Mouse (Mus musculus): ENCODE results near the gene Slc35f6. TPM values are rescaled to one million over a fixed set of nuclear protein-coding genes. Genes with fewer than 3 reads are reported as not detected.

The Slc35f6 gene
- polyA plus RNA-seq, 1 experiment = 33.1 TPM

- Histone ChIP-seq H3K4me3 (no peak overlapping the region), H3ac (ENCODE audit: control insufficient read depth, insufficient read length) (no peak overlapping the region), H3K36me3 (ENCODE audit: control insufficient read depth, insufficient read depth) (no peaks in the 10 kb centered on the region), H3K79me2 (ENCODE audit: control insufficient read depth, insufficient read depth) (no peaks in the 10 kb centered on the region), H3K27me3 (ENCODE audit: control insufficient read depth, insufficient read depth, insufficient read length) (peaks cover 54% of the 10 kb centered on the region), H3K4me2 (ENCODE audit: low read depth) (no peak overlapping the region)
- TF ChIP-seq USF1 (IDR thresholded peaks at IDR 0.05; ENCODE audit: low read depth) = no peak
- no peak for TF ChIP-seq MYOG (IDR thresholded peaks at IDR 0.05; ENCODE audit: control insufficient read depth in 1 of 3, insufficient read depth in 1 of 3, insufficient read length in 2 of 3, low read depth in 2 of 3)
- TF ChIP-seq TCF12 (IDR thresholded peaks at IDR 0.05; ENCODE audit: insufficient read depth, poor library complexity, severe bottlenecking) = no peak
- no peak for TF ChIP-seq POLR2A (IDR thresholded peaks at IDR 0.05; ENCODE audit: insufficient read length, low read depth)
- no peak for TF ChIP-seq POLR2AphosphoS2 (IDR thresholded peaks at IDR 0.05; ENCODE audit: insufficient read length, low read depth)
- no peak for TF ChIP-seq CEBPB (IDR thresholded peaks at IDR 0.05; ENCODE audit: insufficient read depth, poor library complexity, severe bottlenecking)
- no peak for TF ChIP-seq MAX (IDR thresholded peaks at IDR 0.05; ENCODE audit: low read depth)
- TF ChIP-seq REST (IDR thresholded peaks at IDR 0.05; ENCODE audit: insufficient read depth, insufficient read length) = no peak
- no peak for TF ChIP-seq TCF3 (IDR thresholded peaks at IDR 0.05; ENCODE audit: insufficient read length, low read depth)
- TF ChIP-seq E2F4 (IDR thresholded peaks at IDR 0.05; ENCODE audit: insufficient read depth) = no peak
- TF ChIP-seq MYOD1 (IDR thresholded peaks at IDR 0.05; ENCODE audit: control insufficient read depth in 1 of 3, insufficient read length in 2 of 3, low read depth in 2 of 3) = no peak
- TF ChIP-seq SRF (IDR thresholded peaks at IDR 0.05; ENCODE audit: control insufficient read depth, insufficient read length, low read depth) = no peak
Measured at GRCm38 (mm10) chr5:30624908-30625307, 22.8 kb upstream of the Slc35f6 start.

DNA sequence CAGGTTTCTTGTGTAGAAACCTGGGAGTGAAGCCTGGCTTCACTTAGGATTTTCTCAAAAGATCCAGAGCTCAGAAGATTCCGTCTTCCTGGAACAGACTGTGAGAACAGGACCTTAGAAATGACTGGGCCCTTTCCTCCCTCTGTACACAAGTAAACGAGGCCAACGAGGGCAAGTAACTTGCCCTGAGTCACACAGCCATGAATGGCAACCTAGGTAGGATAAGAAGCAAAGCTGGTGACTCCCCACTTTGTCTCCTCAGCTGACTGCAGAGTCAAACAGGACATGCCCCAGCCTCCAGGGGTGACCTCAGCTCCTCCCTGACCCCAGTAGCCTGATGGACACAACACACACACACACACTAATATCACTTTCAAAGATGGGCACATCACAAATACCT lies 22.4 kb upstream of the Slc35f6 start:
- H3K4me2 ChIP-seq (ENCODE audit: low read depth) = no peak overlapping the region
- H3K36me3 ChIP-seq (ENCODE audit: control insufficient read depth, insufficient read depth) = no peaks in the 10 kb centered on the region
- no peaks in the 10 kb centered on the region for H3K79me2 ChIP-seq (ENCODE audit: control insufficient read depth, insufficient read depth)
- TF ChIP-seq TCF3 (IDR thresholded peaks at IDR 0.05; ENCODE audit: insufficient read length, low read depth) (no peak), POLR2A (IDR thresholded peaks at IDR 0.05; ENCODE audit: insufficient read length, low read depth) (no peak), MAX (IDR thresholded peaks at IDR 0.05; ENCODE audit: low read depth) (no peak), MYOD1 (IDR thresholded peaks at IDR 0.05; ENCODE audit: control insufficient read depth in 1 of 3, insufficient read length in 2 of 3, low read depth in 2 of 3) (no peak), TCF12 (IDR thresholded peaks at IDR 0.05; ENCODE audit: insufficient read depth, poor library complexity, severe bottlenecking) (no peak), POLR2AphosphoS2 (IDR thresholded peaks at IDR 0.05; ENCODE audit: insufficient read length, low read depth) (no peak), REST (IDR thresholded peaks at IDR 0.05; ENCODE audit: insufficient read depth, insufficient read length) (no peak)
- H3ac ChIP-seq (ENCODE audit: control insufficient read depth, insufficient read length) = no peak overlapping the region
- H3K4me3 ChIP-seq = no peak overlapping the region
- H3K27me3 ChIP-seq (ENCODE audit: control insufficient read depth, insufficient read depth, insufficient read length) = peaks cover 59% of the 10 kb centered on the region

GRCm38 (mm10) chr5:30626331-30627105 lies 21.2 kb upstream of the Slc35f6 start:
- Histone ChIP-seq H3K36me3 (ENCODE audit: control insufficient read depth, insufficient read depth) (no peaks in the 10 kb centered on the region), H3K27me3 (ENCODE audit: control insufficient read depth, insufficient read depth, insufficient read length) (peaks cover 59% of the 10 kb centered on the region), H3ac (ENCODE audit: control insufficient read depth, insufficient read length) (no peak overlapping the region), H3K4me3 (no peak overlapping the region), H3K4me2 (ENCODE audit: low read depth) (no peak overlapping the region), H3K79me2 (ENCODE audit: control insufficient read depth, insufficient read depth) (no peaks in the 10 kb centered on the region)
- no peak for TF ChIP-seq CEBPB (IDR thresholded peaks at IDR 0.05; ENCODE audit: insufficient read depth, poor library complexity, severe bottlenecking)

GRCm38 (mm10) chr5:30628511-30628910 lies 19.2 kb upstream of the Slc35f6 start:
- H3K27me3 ChIP-seq (ENCODE audit: control insufficient read depth, insufficient read depth, insufficient read length) = peaks cover 48% of the 10 kb centered on the region
- no peak overlapping the region for H3ac ChIP-seq (ENCODE audit: control insufficient read depth, insufficient read length)
- H3K4me3 ChIP-seq = no peak overlapping the region
- H3K36me3 ChIP-seq (ENCODE audit: control insufficient read depth, insufficient read depth) = no peaks in the 10 kb centered on the region
- no peaks in the 10 kb centered on the region for H3K79me2 ChIP-seq (ENCODE audit: control insufficient read depth, insufficient read depth)
- no peak for TF ChIP-seq MYOG (IDR thresholded peaks at IDR 0.05; ENCODE audit: control insufficient read depth in 1 of 3, insufficient read depth in 1 of 3, insufficient read length in 2 of 3, low read depth in 2 of 3)
- no peak for TF ChIP-seq POLR2AphosphoS2 (IDR thresholded peaks at IDR 0.05; ENCODE audit: insufficient read length, low read depth)
- no peak for TF ChIP-seq USF1 (IDR thresholded peaks at IDR 0.05; ENCODE audit: low read depth)
- TF ChIP-seq TCF12 (IDR thresholded peaks at IDR 0.05; ENCODE audit: insufficient read depth, poor library complexity, severe bottlenecking) = no peak
- TF ChIP-seq SRF (IDR thresholded peaks at IDR 0.05; ENCODE audit: control insufficient read depth, insufficient read length, low read depth) = no peak
- TF ChIP-seq TCF3 (IDR thresholded peaks at IDR 0.05; ENCODE audit: insufficient read length, low read depth) = no peak
- TF ChIP-seq CEBPB (IDR thresholded peaks at IDR 0.05; ENCODE audit: insufficient read depth, poor library complexity, severe bottlenecking) = no peak
- TF ChIP-seq POLR2A (IDR thresholded peaks at IDR 0.05; ENCODE audit: insufficient read length, low read depth) = no peak
- no peak for TF ChIP-seq E2F4 (IDR thresholded peaks at IDR 0.05; ENCODE audit: insufficient read depth)
- no peak for TF ChIP-seq MAX (IDR thresholded peaks at IDR 0.05; ENCODE audit: low read depth)
- no peak for TF ChIP-seq REST (IDR thresholded peaks at IDR 0.05; ENCODE audit: insufficient read depth, insufficient read length)
- no peak for TF ChIP-seq MYOD1 (IDR thresholded peaks at IDR 0.05; ENCODE audit: control insufficient read depth in 1 of 3, insufficient read length in 2 of 3, low read depth in 2 of 3)
- no peak overlapping the region for H3K4me2 ChIP-seq (ENCODE audit: low read depth)

DNA sequence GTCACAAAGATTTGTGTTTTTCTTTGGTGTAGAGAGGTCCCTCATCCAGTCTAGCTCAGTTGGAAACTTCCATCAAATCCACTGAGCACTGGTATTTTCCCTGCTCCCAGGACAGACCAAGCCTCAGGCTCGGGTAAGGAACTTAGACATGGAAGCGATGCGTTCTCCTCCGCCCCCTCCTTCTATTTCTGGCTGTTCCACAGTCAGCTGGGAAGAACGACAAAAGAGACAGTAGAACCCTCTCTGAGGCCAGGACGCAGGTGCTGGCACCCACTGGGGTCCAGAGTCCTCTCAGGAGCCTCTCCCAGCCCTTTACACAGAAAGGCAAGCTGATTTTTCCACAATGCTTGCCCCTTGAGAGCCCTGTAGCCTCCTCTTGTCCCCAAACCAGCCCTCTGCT lies 17.3 kb upstream of the Slc35f6 start:
- no peak overlapping the region for H3K4me2 ChIP-seq (ENCODE audit: low read depth)
- H3K27me3 ChIP-seq (ENCODE audit: control insufficient read depth, insufficient read depth, insufficient read length) = peaks cover 38% of the 10 kb centered on the region
- no peaks in the 10 kb centered on the region for H3K79me2 ChIP-seq (ENCODE audit: control insufficient read depth, insufficient read depth)
- H3K4me3 ChIP-seq = no peak overlapping the region
- H3ac ChIP-seq (ENCODE audit: control insufficient read depth, insufficient read length) = no peak overlapping the region
- TF ChIP-seq TCF12 (IDR thresholded peaks at IDR 0.05; ENCODE audit: insufficient read depth, poor library complexity, severe bottlenecking) (no peak), TCF3 (IDR thresholded peaks at IDR 0.05; ENCODE audit: insufficient read length, low read depth) (no peak), MYOG (IDR thresholded peaks at IDR 0.05; ENCODE audit: control insufficient read depth in 1 of 3, insufficient read depth in 1 of 3, insufficient read length in 2 of 3, low read depth in 2 of 3) (no peak), MYOD1 (IDR thresholded peaks at IDR 0.05; ENCODE audit: control insufficient read depth in 1 of 3, insufficient read length in 2 of 3, low read depth in 2 of 3) (no peak), REST (IDR thresholded peaks at IDR 0.05; ENCODE audit: insufficient read depth, insufficient read length) (no peak), SRF (IDR thresholded peaks at IDR 0.05; ENCODE audit: control insufficient read depth, insufficient read length, low read depth) (no peak), MAX (IDR thresholded peaks at IDR 0.05; ENCODE audit: low read depth) (no peak), POLR2A (IDR thresholded peaks at IDR 0.05; ENCODE audit: insufficient read length, low read depth) (no peak), CEBPB (IDR thresholded peaks at IDR 0.05; ENCODE audit: insufficient read depth, poor library complexity, severe bottlenecking) (no peak)
- H3K36me3 ChIP-seq (ENCODE audit: control insufficient read depth, insufficient read depth) = no peaks in the 10 kb centered on the region
